Mouse (Mus musculus) ES-E14 (cell line): ENCODE data around the gene Ptpdc1. TPM values are rescaled to one million over a fixed set of nuclear protein-coding genes. Genes with fewer than 3 reads are reported as not detected.

Experiments used
- DNase-seq: peaks from one replicate; pipeline ENCODE4 v3.0.0-alpha.2; 2013; ENCODE audit warnings: low read depth, low spot score
- H3K27ac ChIP-seq: 2 replicates; pipeline ENCODE4 v1.5.1; 2012; ENCODE audit warnings: low read depth, mild to moderate bottlenecking, low read length, moderate library complexity, mixed read lengths; ENCODE audit not compliant: poor library complexity, insufficient read depth, severe bottlenecking
- H3K36me3 ChIP-seq: 2 replicates; pipeline ENCODE4 v1.6.1; 2012; ENCODE audit warnings: mild to moderate bottlenecking, low read length, moderate library complexity, mixed read lengths; ENCODE audit not compliant: control insufficient read depth, poor library complexity, insufficient read depth, severe bottlenecking
- H3K4me1 ChIP-seq, 2 experiments: fragments of 150-350 bp in 1 of 2; sonication (generic) in 1 of 2; 2 replicates each; pipeline ENCODE4 v1.6.1; 2012; ENCODE audit warnings: low read length in 2 of 2, mild to moderate bottlenecking in 1 of 2, mixed read lengths in 1 of 2; ENCODE audit not compliant: control insufficient read depth in 2 of 2, insufficient read depth in 2 of 2, poor library complexity in 1 of 2
- H3K4me3 ChIP-seq, 2 experiments: fragments of 150-350 bp in 1 of 2; sonication (generic) in 1 of 2; 2 replicates each; pipeline ENCODE4 v1.5.1; 2012; ENCODE audit warnings: low read length in 2 of 2, low read depth in 1 of 2, mild to moderate bottlenecking in 1 of 2, mixed read lengths in 1 of 2; ENCODE audit not compliant: insufficient read depth in 1 of 2, poor library complexity in 1 of 2, severe bottlenecking in 1 of 2
- H3K9ac ChIP-seq: 2 replicates; pipeline ENCODE4 v1.6.1; 2012; ENCODE audit warnings: low read depth, mild to moderate bottlenecking, low read length, mixed read lengths; ENCODE audit not compliant: poor library complexity, insufficient read depth, severe bottlenecking
- H3K9me3 ChIP-seq: fragments of 150-350 bp; sonication (generic); 2 replicates; pipeline ENCODE4 v1.6.1; 2012; ENCODE audit warnings: low read depth, mild to moderate bottlenecking, low read length; ENCODE audit not compliant: control insufficient read depth, insufficient read depth
- CHD2 ChIP-seq: IDR thresholded peaks from 2 replicates; pipeline ENCODE4 v1.6.1; 2014; ENCODE audit warnings: mild to moderate bottlenecking, low read depth, low read length, inconsistent platforms
- HCFC1 ChIP-seq: IDR thresholded peaks from 2 replicates; pipeline ENCODE4 v1.6.1; 2012; ENCODE audit warnings: low read length, inconsistent platforms, borderline replicate concordance; ENCODE audit not compliant: insufficient read depth
- MAFK ChIP-seq: IDR thresholded peaks from 2 replicates; pipeline ENCODE4 v1.6.1; 2014; ENCODE audit warnings: mild to moderate bottlenecking, low read depth, low read length, inconsistent platforms; ENCODE audit not compliant: insufficient read depth
- ZC3H11A ChIP-seq: IDR thresholded peaks from 2 replicates; pipeline ENCODE4 v1.6.1; 2012; ENCODE audit warnings: low read depth, mild to moderate bottlenecking, inconsistent platforms, low read length, borderline replicate concordance
- ZNF384 ChIP-seq: IDR thresholded peaks from 2 replicates; pipeline ENCODE4 v1.6.1; 2012; ENCODE audit warnings: low read depth, low read length, inconsistent platforms
- in situ Hi-C, 2 experiments: fragments of 600-800 bp; cut with MboI; formaldehyde crosslinking; loops; one replicate each; pipeline ENCODE4 v1.15.1; 2025; ENCODE audit warnings: low sequenced_read_pairs in 2 of 2, inconsistent platforms in 1 of 2; ENCODE audit not compliant: unreplicated experiment in 2 of 2
- total RNA-seq: library from RNA; depleted of rRNA; stranded (reverse); fragments of 300-350 nt; gene quantifications from 2 replicates; pipeline ENCODE4 v1.2.3, GENCODE M21; 2012

Ptpdc1 gene
- total RNA-seq, 1 experiment = 5.2 TPM

DNA sequence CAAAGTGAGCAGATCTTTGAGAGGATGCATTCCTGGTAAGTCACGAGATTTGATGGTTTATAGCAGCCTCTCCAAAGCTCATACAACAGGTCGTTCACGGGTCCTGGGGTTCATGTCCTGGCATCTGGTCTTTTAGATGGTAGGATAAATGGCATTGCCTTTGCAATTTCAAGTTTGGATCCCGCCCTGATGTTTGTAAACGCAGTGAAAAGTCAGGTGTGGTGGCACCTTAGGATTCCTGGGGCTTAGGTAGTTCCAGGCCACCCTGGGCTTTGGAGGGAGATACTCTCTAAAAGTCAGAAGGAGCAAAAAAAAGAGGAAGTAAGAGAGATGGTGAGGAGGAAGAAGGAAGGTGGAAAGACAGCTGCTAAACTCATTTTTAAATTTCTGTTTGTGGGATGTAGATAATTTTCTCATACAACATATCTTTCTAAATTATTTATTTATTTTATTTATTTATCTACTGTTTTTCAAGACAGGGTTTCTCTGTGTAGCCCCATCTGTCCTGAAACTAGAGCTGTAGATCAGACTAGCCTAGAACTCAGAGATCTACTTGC is 55.8 kb downstream of the Ptpdc1 start:
- DNase-seq = no peak
- H3K9ac ChIP-seq = no peak overlapping the region
- no peak overlapping the region for H3K27ac ChIP-seq
- in situ Hi-C loops = no loop called here
- TF ChIP-seq HCFC1 = no peak
- TF ChIP-seq CHD2 = no peak
- no peak for TF ChIP-seq MAFK
- no peak for TF ChIP-seq ZC3H11A
- TF ChIP-seq ZNF384 = no peak
- peaks cover 2 to 5% of the 10 kb centered on the region in 2 experiments; a peak in 1 of 4 replicates for H3K4me1 ChIP-seq
- H3K4me3 ChIP-seq = no peak overlapping the region
- H3K36me3 ChIP-seq = no peaks in the 10 kb centered on the region
- H3K9me3 ChIP-seq = no peaks in the 10 kb centered on the region

- H3K9ac ChIP-seq = no peak overlapping the region
- TF ChIP-seq ZC3H11A (no peak), CHD2 (no peak), ZNF384 (no peak), MAFK (no peak), HCFC1 (no peak)
- in situ Hi-C loops = no loop called here
- no peak overlapping the region for H3K27ac ChIP-seq
- no peaks in the 10 kb centered on the region for H3K36me3 ChIP-seq
- H3K4me1 ChIP-seq = peaks cover 2 to 5% of the 10 kb centered on the region in 2 experiments; a peak in 1 of 4 replicates
- no peaks in the 10 kb centered on the region for H3K9me3 ChIP-seq
- H3K4me3 ChIP-seq = no peak overlapping the region
- no peak for DNase-seq
Observed at GRCm38 (mm10) chr13:48567646-48568045, 57.8 kb downstream of the Ptpdc1 start.

DNA sequence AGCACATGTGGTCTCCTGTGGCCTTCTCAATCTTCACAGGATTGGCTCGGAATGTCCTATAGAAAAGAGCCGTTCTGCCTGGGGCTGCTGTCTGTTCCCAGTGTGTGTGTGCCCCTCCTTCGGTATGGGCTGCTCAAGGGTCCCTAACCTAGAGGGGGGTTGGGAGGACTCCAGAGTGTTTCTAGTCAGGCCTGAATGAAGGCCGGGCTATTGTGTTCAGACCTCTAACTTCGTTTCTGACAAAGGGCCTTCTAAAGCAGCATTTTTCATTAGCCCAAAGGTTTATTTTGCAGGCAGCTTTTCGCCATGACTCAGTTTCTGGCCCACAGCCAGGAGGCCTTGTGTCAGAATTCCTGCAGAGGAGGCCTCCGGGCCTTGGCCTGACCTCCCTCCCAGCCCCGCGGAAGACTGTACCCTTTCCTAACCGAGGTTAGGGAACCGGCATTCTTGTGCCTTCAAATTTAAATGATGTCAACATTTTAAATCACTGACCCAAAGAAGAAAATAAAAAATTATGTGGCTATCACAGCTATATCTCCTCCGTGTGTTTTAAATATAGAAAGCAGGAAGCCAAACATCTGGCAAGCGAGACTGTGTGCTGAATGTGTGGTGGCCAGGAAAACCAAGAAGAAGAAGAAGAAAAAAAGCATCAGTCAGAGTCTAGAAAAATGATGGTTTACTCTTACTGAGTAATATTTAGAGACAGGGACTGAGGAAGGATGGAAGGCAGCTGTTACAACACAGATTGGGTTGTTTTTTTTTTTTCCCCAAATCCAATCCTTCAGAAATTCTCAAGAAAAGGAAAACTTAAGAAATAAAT is 59.1 kb downstream of the Ptpdc1 start:
- DNase-seq = no peak
- no peak for TF ChIP-seq HCFC1
- no peak for TF ChIP-seq ZC3H11A
- no peak for TF ChIP-seq MAFK
- no peak for TF ChIP-seq ZNF384
- TF ChIP-seq CHD2 = no peak
- Histone ChIP-seq H3K9me3 (no peaks in the 10 kb centered on the region), H3K36me3 (no peaks in the 10 kb centered on the region), H3K4me1 (peaks cover 2 to 5% of the 10 kb centered on the region in 2 experiments; a peak in 1 of 4 replicates), H3K9ac (peak overlapping the region; percentile 9; the same call in 1 of the 2 replicates), H3K27ac (peak overlapping the region; percentile 46; the same call in 1 of the 2 replicates), H3K4me3 (no peak overlapping the region)
- in situ Hi-C loops = no loop called here

DNA sequence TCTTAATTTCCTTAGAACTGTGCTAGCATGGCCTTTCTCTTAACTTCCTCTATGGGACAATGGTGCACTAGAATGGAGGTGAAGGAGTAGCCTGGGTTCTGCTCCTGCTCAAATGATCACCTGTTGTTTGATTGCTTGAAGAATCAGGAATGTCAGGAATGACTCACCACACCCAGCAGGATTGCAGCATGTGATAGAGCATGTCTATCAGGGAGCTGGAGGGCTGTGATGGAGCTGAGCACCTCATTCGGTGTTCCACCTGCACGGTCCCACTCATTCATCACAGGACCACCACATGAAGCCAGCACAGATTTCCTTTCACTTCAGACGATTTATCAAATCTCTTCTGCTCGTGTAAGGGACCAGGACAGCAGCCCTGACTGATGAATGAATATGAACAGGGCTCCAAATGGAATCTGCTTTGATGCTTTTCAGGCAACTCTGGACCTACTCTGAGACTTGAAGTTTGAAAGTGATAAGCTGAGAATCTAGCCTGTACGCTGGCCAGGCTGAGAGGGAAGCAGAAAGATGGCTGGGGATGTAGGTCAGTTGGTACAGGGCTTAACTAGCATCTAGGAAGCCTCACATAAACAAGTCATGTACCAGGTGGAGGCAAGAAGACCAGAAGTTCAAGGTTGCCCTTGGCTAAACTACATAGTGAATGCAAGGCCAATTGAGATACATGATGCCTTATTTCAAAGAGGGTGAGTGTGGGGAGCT is 60.4 kb downstream of the Ptpdc1 start:
- no peak for DNase-seq
- no peak overlapping the region for H3K4me3 ChIP-seq
- TF ChIP-seq ZC3H11A (no peak), HCFC1 (no peak), ZNF384 (no peak), CHD2 (no peak), MAFK (no peak)
- no peak overlapping the region for H3K9ac ChIP-seq
- H3K36me3 ChIP-seq = no peaks in the 10 kb centered on the region
- H3K9me3 ChIP-seq = no peaks in the 10 kb centered on the region
- peaks cover 2 to 5% of the 10 kb centered on the region in 2 experiments; a peak in 1 of 4 replicates for H3K4me1 ChIP-seq
- in situ Hi-C loops = no loop called here
- no peak overlapping the region for H3K27ac ChIP-seq
